Mouse (Mus musculus) spleen, adult 2 months (tissue): Measurements from ENCODE around the gene Alcam. TPM values are rescaled to one million over a fixed set of nuclear protein-coding genes. Genes with fewer than 3 reads are reported as not detected.

Experiments used
- DNase-seq, 2 experiments: peaks; one replicate each; pipeline versions ENCODE4 v3.0.0 to v3.0.0-alpha.2; 2012 to 2021; ENCODE audit warnings: low spot score in 2 of 2, low read depth in 1 of 2
- H3K27ac ChIP-seq: fragments of 200-500 bp; 2 replicates; pipeline ENCODE4 v1.5.1; 2012; ENCODE audit warnings: low read length, inconsistent platforms; ENCODE audit not compliant: insufficient read depth
- H3K27me3 ChIP-seq: fragments of 200-500 bp; 2 replicates; pipeline ENCODE4 v1.6.1; 2012; ENCODE audit warnings: mild to moderate bottlenecking, moderate library complexity, low read length, inconsistent platforms; ENCODE audit not compliant: control insufficient read depth, insufficient read depth
- H3K36me3 ChIP-seq: fragments of 200-500 bp; 2 replicates; pipeline ENCODE4 v1.6.1; 2012; ENCODE audit warnings: mild to moderate bottlenecking, low read length, inconsistent platforms; ENCODE audit not compliant: control insufficient read depth, insufficient read depth
- H3K4me1 ChIP-seq: fragments of 200-500 bp; 2 replicates; pipeline ENCODE4 v1.6.1; 2011; ENCODE audit warnings: inconsistent platforms; ENCODE audit not compliant: control insufficient read depth, insufficient read depth, insufficient read length
- H3K4me3 ChIP-seq: fragments of 200-500 bp; 2 replicates; pipeline ENCODE4 v1.5.1; 2011; ENCODE audit warnings: mild to moderate bottlenecking, inconsistent platforms; ENCODE audit not compliant: insufficient read depth, insufficient read length; ENCODE audit errors: extremely low read depth
- CTCF ChIP-seq: fragments of 200-500 bp; IDR thresholded peaks from 2 replicates; pipeline ENCODE4 v1.5.1; 2011; ENCODE audit warnings: mild to moderate bottlenecking, inconsistent platforms; ENCODE audit not compliant: insufficient read depth, insufficient read length, insufficient replicate concordance; ENCODE audit errors: extremely low read depth
- POLR2A ChIP-seq: fragments of 200-500 bp; IDR thresholded peaks from 2 replicates; pipeline ENCODE4 v1.6.1; 2011; ENCODE audit warnings: low read depth, low read length, inconsistent platforms
- WGBS: fragments of 180-500 bp; shearing (Covaris S2); methylation state at CpG from one replicate; pipeline ENCODE4 v1.1.7; 2018; 5-methylcytosine and 5-hydroxymethylcytosine counted together
- polyA plus RNA-seq: library from polyadenylated mRNA; depleted of rRNA; stranded (reverse); fragments of >200 nt; gene quantifications from 2 replicates; pipeline ENCODE4 v1.2.3, GENCODE M21; 2012

The Alcam gene
- polyA plus RNA-seq, 1 experiment: 2.8 TPM

DNA sequence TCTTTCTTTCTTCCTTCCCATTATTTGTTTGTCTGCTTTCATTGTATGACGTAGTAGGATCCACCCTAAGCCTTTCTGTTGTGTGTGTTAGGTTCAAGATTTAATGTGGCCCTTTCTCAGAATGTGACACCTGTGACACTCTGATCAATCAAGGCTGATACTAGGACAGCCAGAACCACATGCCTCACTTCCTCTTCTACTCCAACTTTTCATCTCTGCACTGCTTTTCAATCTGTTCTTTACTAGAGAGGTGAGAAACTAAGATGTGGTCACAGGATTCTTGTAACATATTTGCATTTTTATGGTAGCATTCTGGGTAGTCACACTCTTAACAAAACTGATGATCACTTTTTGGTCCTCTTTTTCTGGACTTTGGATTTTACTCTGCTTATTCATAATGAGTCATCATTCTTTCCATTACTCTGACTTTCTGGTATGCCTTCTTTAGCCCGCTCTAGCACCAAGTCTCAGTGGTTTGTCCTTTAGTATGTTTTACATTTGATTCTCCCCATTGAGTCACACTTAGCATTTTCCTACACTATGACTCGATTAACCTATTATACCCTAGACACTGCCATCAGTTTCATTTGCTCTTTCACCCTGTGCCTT, 161.3 kb downstream of the Alcam start:
- no peak overlapping the region for H3K27ac ChIP-seq
- TF ChIP-seq POLR2A (no peak), CTCF (no peak)
- no peak overlapping the region for H3K4me3 ChIP-seq
- H3K4me1 ChIP-seq: no peaks in the 10 kb centered on the region
- peaks cover 2% of the 10 kb centered on the region; the same call in 1 of the 2 replicates for H3K36me3 ChIP-seq
- no peaks in the 10 kb centered on the region for H3K27me3 ChIP-seq
- 81% methylated on average over 3 of the region's 3 CpGs for WGBS
- DNase-seq: no peak

DNA sequence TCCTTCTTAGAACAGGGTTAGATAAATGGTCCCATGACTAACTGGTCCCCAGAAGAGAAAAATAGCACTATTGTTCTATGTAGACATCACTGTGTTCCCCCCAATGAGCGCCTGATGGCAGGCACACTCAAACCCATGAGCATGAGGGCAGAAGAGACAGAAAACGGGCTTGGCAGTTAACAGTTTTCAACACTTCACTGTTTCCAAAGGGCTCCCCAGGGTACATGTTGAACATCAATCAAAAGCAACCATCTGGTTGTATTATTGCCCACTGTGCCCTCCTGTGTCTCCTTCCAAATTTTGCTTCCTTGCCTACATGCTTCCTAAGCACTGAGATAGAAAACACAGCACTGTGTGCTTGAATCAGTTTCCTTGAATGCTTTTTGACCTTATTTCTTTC, 173.7 kb downstream of the Alcam start:
- no peak for TF ChIP-seq CTCF
- H3K27me3 ChIP-seq: no peaks in the 10 kb centered on the region
- H3K27ac ChIP-seq: no peak overlapping the region
- H3K36me3 ChIP-seq: no peaks in the 10 kb centered on the region; the same call in 1 of the 2 replicates
- H3K4me3 ChIP-seq: no peak overlapping the region
- WGBS: 84% methylated on average over 2 of the region's 2 CpGs
- H3K4me1 ChIP-seq: no peaks in the 10 kb centered on the region
- DNase-seq: no peak

- no peak overlapping the region for H3K27ac ChIP-seq
- H3K27me3 ChIP-seq: no peaks in the 10 kb centered on the region
- H3K36me3 ChIP-seq: peaks cover 2% of the 10 kb centered on the region
- no peak for DNase-seq
- no peak overlapping the region for H3K4me3 ChIP-seq
- H3K4me1 ChIP-seq: no peaks in the 10 kb centered on the region
- no peak for TF ChIP-seq CTCF
- TF ChIP-seq POLR2A: no peak
- 85% methylated on average over 4 of the region's 4 CpGs for WGBS
Measured at GRCm38 (mm10) chr16:52265066-52265465, 188.8 kb downstream of the Alcam start.

DNA sequence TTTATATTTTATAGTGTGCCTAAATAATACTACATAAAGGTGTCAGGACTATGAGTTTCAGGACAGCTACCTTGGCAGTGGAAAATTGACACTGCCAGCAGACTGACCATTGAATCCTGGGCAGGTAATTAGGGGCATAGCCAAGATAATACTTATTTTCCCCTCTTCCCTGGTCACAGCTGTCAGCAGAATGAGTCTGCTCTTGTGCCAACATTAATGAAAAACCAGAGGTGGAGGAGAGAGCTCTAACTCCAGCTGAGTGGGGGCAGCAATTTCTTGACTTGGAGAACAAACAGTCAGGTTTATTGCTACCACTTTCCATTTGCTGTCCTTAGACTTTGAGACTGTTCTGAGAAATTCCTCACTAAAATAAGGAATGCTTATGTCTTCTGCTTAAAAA, 190.1 kb downstream of the Alcam start:
- Histone ChIP-seq H3K27ac (no peak overlapping the region), H3K27me3 (no peaks in the 10 kb centered on the region), H3K4me3 (no peak overlapping the region), H3K4me1 (no peaks in the 10 kb centered on the region), H3K36me3 (peaks cover 2% of the 10 kb centered on the region)
- no peak for DNase-seq
- TF ChIP-seq CTCF (no peak), POLR2A (no peak)

GRCm38 (mm10) chr16:52262582-52262981, 191.3 kb downstream of the Alcam start:
- 87% methylated on average over 1 of the region's 1 CpGs for WGBS
- Histone ChIP-seq H3K4me3 (no peak overlapping the region), H3K27ac (no peak overlapping the region), H3K27me3 (no peaks in the 10 kb centered on the region), H3K4me1 (no peaks in the 10 kb centered on the region), H3K36me3 (no peaks in the 10 kb centered on the region)
- DNase-seq: no peak
- no peak for TF ChIP-seq POLR2A
- no peak for TF ChIP-seq CTCF

DNA sequence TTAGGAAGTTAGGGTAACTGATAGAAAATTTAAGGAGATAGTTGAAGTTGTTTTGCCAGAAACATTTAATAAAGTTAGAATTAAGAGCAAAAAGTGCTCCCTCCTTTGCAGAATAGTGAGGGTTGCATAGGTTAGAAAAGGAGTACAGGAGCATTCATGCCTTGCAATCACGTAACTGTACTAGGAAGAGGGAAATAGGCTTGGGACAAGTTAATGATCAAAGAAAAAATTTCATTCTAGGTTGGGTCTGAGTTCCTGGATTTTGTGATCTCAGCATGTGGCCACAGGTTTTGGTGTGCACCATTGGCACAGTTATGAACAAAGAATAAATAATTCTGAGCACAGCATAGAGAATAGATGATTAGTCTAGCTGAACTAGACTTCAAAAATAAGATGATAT, 192.1 kb downstream of the Alcam start:
- 88% methylated on average over 1 of the region's 1 CpGs for WGBS
- DNase-seq: no peak
- TF ChIP-seq POLR2A: no peak
- TF ChIP-seq CTCF: no peak

GRCm38 (mm10) chr16:52250935-52251334, 202.9 kb downstream of the Alcam start:
- Histone ChIP-seq H3K27ac (no peak overlapping the region), H3K4me3 (no peak overlapping the region), H3K4me1 (no peaks in the 10 kb centered on the region), H3K27me3 (no peaks in the 10 kb centered on the region), H3K36me3 (no peaks in the 10 kb centered on the region)
- no peak for DNase-seq
- 93% methylated on average over 4 of the region's 4 CpGs for WGBS
- TF ChIP-seq POLR2A (no peak), CTCF (no peak)

More for the DNA sequence above, 192.1 kb downstream of the Alcam start:
- Histone ChIP-seq H3K36me3 (no peaks in the 10 kb centered on the region), H3K27me3 (no peaks in the 10 kb centered on the region), H3K4me3 (no peak overlapping the region), H3K27ac (no peak overlapping the region), H3K4me1 (no peaks in the 10 kb centered on the region)

DNA sequence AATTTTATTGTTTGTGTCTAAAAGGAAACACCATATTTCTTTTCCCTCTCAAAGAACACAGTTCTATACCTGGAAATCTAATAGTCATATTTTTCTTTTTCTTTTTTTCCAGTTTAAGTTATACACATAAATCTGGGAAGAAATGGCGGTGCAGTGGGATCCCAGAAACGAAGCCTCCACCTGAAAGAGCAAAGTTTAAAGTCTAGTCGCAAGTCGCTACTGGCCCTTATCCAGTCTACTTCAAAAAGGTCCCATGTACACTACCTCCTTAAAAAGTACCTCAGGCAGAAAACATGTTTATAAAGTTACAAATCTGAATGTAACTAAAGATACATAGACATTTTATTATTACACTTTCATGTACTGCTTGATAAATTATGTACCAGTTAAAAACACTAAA, 203.7 kb downstream of the Alcam start:
- Histone ChIP-seq H3K27me3 (no peaks in the 10 kb centered on the region), H3K4me3 (no peak overlapping the region), H3K27ac (no peak overlapping the region), H3K4me1 (no peaks in the 10 kb centered on the region), H3K36me3 (no peaks in the 10 kb centered on the region)
- no peak for TF ChIP-seq POLR2A
- no peak for DNase-seq
- 95% methylated on average over 4 of the region's 4 CpGs for WGBS
